Mouse (Mus musculus): ENCODE results near the gene Ttyh3.

GRCm38 (mm10) chr5:140639871-140640270 is 9.0 kb downstream of the Ttyh3 start:
- no peak for TF ChIP-seq CTCF (IDR thresholded peaks at IDR 0.05; ENCODE audit: borderline replicate concordance, control insufficient read depth, extremely low read depth, insufficient read depth, low read length, poor library complexity)
- no peak for TF ChIP-seq POLR2A (IDR thresholded peaks at IDR 0.05; ENCODE audit: control insufficient read depth, extremely low read depth, insufficient read depth, low read length, poor library complexity)

Measured in thymus, adult 2 months (tissue).